Mouse (Mus musculus): ENCODE data around the gene Gm28035. TPM values are rescaled to one million over a fixed set of nuclear protein-coding genes. Genes with fewer than 3 reads are reported as not detected.

Gene Gm28035
- polyA plus RNA-seq (2016; fragmentation: Nextera tagmentation; extraction: Ambion mirVana): 0.11 and 0.12 TPM in 2 replicates

GRCm38 (mm10) chr2:30240267-30240666 is at the start of gene Gm28035:
Gene Gm28035 (plus strand): TSS chr2:30240567.
- Histone ChIP-seq H3K36me3 (peaks cover 54% of the 10 kb centered on the region), H3K4me3 (peak within 1 kb of the TSS; percentile 94; the same call in 1 of the 2 replicates), H3K9ac (peak within 1 kb of the TSS; percentile 97), H3K27ac (peak within 1 kb of the TSS; percentile 91), H3K4me1 (peaks cover 66% of the 10 kb centered on the region), H3K4me2 (peak within 1 kb of the TSS; percentile 94), H3K27me3 (replicated peaks) (no peaks in the 10 kb centered on the region), H3K9me3 (replicated peaks) (no peaks in the 10 kb centered on the region)
- 71% methylated on average over 2 of the region's 2 CpGs for WGBS (ENCODE audit: insufficient replicate concordance)
- ATAC-seq: no peak

- WGBS (ENCODE audit: insufficient replicate concordance): 73% methylated on average over 12 of the region's 12 CpGs
- ATAC-seq: no peak
Measured at GRCm38 (mm10) chr2:30191790-30192580, 48.4 kb upstream of the Gm28035 start.

GRCm38 (mm10) chr2:30194656-30195055 is 45.7 kb upstream of the Gm28035 start:
- Histone ChIP-seq H3K4me3 (no peak overlapping the region), H3K4me2 (no peak overlapping the region), H3K4me1 (peaks cover 21% of the 10 kb centered on the region), H3K27me3 (replicated peaks) (no peaks in the 10 kb centered on the region), H3K9me3 (replicated peaks) (no peaks in the 10 kb centered on the region), H3K27ac (no peak overlapping the region), H3K36me3 (peaks cover 31% of the 10 kb centered on the region), H3K9ac (no peak overlapping the region)
- WGBS (ENCODE audit: insufficient replicate concordance): 77% methylated on average over 3 of the region's 3 CpGs
- ATAC-seq: no peak

More at GRCm38 (mm10) chr2:30191790-30192580, 48.4 kb upstream of the Gm28035 start:
- H3K36me3 ChIP-seq: peaks cover 39% of the 10 kb centered on the region
- H3K4me1 ChIP-seq: peaks cover 5% of the 10 kb centered on the region
- H3K4me2 ChIP-seq: no peak overlapping the region
- no peak overlapping the region for H3K27ac ChIP-seq
- no peaks in the 10 kb centered on the region for H3K9me3 ChIP-seq (replicated peaks)
- no peaks in the 10 kb centered on the region for H3K27me3 ChIP-seq (replicated peaks)
- H3K4me3 ChIP-seq: no peak overlapping the region
- H3K9ac ChIP-seq: no peak overlapping the region

- Histone ChIP-seq H3K4me3 (no peak overlapping the region), H3K36me3 (0 out of 2 replicates have a peak, but pooled peaks cover 5% of the 10 kb centered on the region), H3K4me2 (no peak overlapping the region), H3K27me3 (replicated peaks) (no peaks in the 10 kb centered on the region), H3K9me3 (replicated peaks) (no peaks in the 10 kb centered on the region), H3K27ac (no peak overlapping the region; the same call in 1 of the 2 replicates), H3K4me1 (peaks cover 21% of the 10 kb centered on the region), H3K9ac (no peak overlapping the region)
- WGBS (ENCODE audit: insufficient replicate concordance): 64% methylated on average over 4 of the region's 4 CpGs
- peak; percentile 49; the same call in 1 of the 2 replicates for ATAC-seq
Measured at GRCm38 (mm10) chr2:30198021-30198420, 42.3 kb upstream of the Gm28035 start.

- H3K9me3 ChIP-seq (replicated peaks): no peaks in the 10 kb centered on the region
- no peaks in the 10 kb centered on the region for H3K36me3 ChIP-seq
- peak overlapping the region; percentile 49 for H3K27ac ChIP-seq
- H3K9ac ChIP-seq: no peak overlapping the region
- H3K4me3 ChIP-seq: no peak overlapping the region
- 33% methylated on average over 1 of the region's 1 CpGs for WGBS (ENCODE audit: insufficient replicate concordance)
- H3K4me1 ChIP-seq: peaks cover 35% of the 10 kb centered on the region
- no peak overlapping the region for H3K4me2 ChIP-seq
- ATAC-seq: no peak
- H3K27me3 ChIP-seq (replicated peaks): no peaks in the 10 kb centered on the region
Measured at GRCm38 (mm10) chr2:30199984-30200383, 40.4 kb upstream of the Gm28035 start.

GRCm38 (mm10) chr2:30200388-30200925 is 39.9 kb upstream of the Gm28035 start:
- no peaks in the 10 kb centered on the region for H3K27me3 ChIP-seq (replicated peaks)
- peak overlapping the region; percentile 37 for H3K27ac ChIP-seq
- no peak overlapping the region for H3K9ac ChIP-seq
- H3K36me3 ChIP-seq: no peaks in the 10 kb centered on the region
- no peak overlapping the region for H3K4me3 ChIP-seq
- ATAC-seq: no peak
- H3K4me2 ChIP-seq: no peak overlapping the region
- H3K4me1 ChIP-seq: peaks cover 39% of the 10 kb centered on the region
- H3K9me3 ChIP-seq (replicated peaks): no peaks in the 10 kb centered on the region
- 64% methylated on average over 5 of the region's 5 CpGs for WGBS (ENCODE audit: insufficient replicate concordance)

GRCm38 (mm10) chr2:30203439-30203838 is 36.9 kb upstream of the Gm28035 start:
- H3K27me3 ChIP-seq (replicated peaks): no peaks in the 10 kb centered on the region
- WGBS (ENCODE audit: insufficient replicate concordance): 65% methylated on average over 7 of the region's 7 CpGs
- H3K36me3 ChIP-seq: no peaks in the 10 kb centered on the region
- H3K4me2 ChIP-seq: no peak overlapping the region
- no peak overlapping the region for H3K27ac ChIP-seq
- no peaks in the 10 kb centered on the region for H3K9me3 ChIP-seq (replicated peaks)
- no peak overlapping the region for H3K9ac ChIP-seq
- no peak for ATAC-seq
- H3K4me1 ChIP-seq: peaks cover 42% of the 10 kb centered on the region
- H3K4me3 ChIP-seq: no peak overlapping the region

GRCm38 (mm10) chr2:30205255-30205628 is 35.1 kb upstream of the Gm28035 start:
- Histone ChIP-seq H3K9ac (peak overlapping the region; percentile 77), H3K9me3 (replicated peaks) (no peaks in the 10 kb centered on the region), H3K4me3 (peak overlapping the region; percentile 80), H3K4me2 (peak overlapping the region; percentile 92), H3K4me1 (peaks cover 31% of the 10 kb centered on the region), H3K27ac (peak overlapping the region; percentile 81), H3K27me3 (replicated peaks) (no peaks in the 10 kb centered on the region), H3K36me3 (no peaks in the 10 kb centered on the region)
- peak; percentile 33 for ATAC-seq
- 1% methylated on average over 13 of the region's 13 CpGs for WGBS (ENCODE audit: insufficient replicate concordance)

GRCm38 (mm10) chr2:30205629-30206357 is 34.6 kb upstream of the Gm28035 start, which contains the start of gene Kyat1:
Gene Kyat1 (minus strand): TSS chr2:30205847.
- no peaks in the 10 kb centered on the region for H3K9me3 ChIP-seq (replicated peaks)
- H3K4me1 ChIP-seq: peaks cover 31% of the 10 kb centered on the region
- peak within 1 kb of the TSS; percentile 80 for H3K4me3 ChIP-seq
- no peaks in the 10 kb centered on the region for H3K27me3 ChIP-seq (replicated peaks)
- peak; percentile 90 for ATAC-seq
- peak within 1 kb of the TSS; percentile 77 for H3K9ac ChIP-seq
- H3K4me2 ChIP-seq: peak within 1 kb of the TSS; percentile 92
- no peaks in the 10 kb centered on the region for H3K36me3 ChIP-seq
- WGBS (ENCODE audit: insufficient replicate concordance): 1% methylated on average over 44 of the region's 44 CpGs
- H3K27ac ChIP-seq: peak within 1 kb of the TSS; percentile 81

GRCm38 (mm10) chr2:30207401-30207800 is 33.0 kb upstream of the Gm28035 start:
- no peaks in the 10 kb centered on the region; the same call in 1 of the 2 replicates for H3K27me3 ChIP-seq (replicated peaks)
- H3K9me3 ChIP-seq (replicated peaks): no peaks in the 10 kb centered on the region
- 83% methylated on average over 4 of the region's 4 CpGs for WGBS (ENCODE audit: insufficient replicate concordance)
- H3K27ac ChIP-seq: no peak overlapping the region
- no peak overlapping the region for H3K4me2 ChIP-seq
- no peak overlapping the region for H3K9ac ChIP-seq
- no peaks in the 10 kb centered on the region for H3K36me3 ChIP-seq
- peaks cover 31% of the 10 kb centered on the region for H3K4me1 ChIP-seq
- no peak overlapping the region for H3K4me3 ChIP-seq
- no peak for ATAC-seq

GRCm38 (mm10) chr2:30207886-30208285 is 32.5 kb upstream of the Gm28035 start:
- H3K27me3 ChIP-seq (replicated peaks): no peaks in the 10 kb centered on the region; the same call in 1 of the 2 replicates
- no peaks in the 10 kb centered on the region for H3K36me3 ChIP-seq
- 67% methylated on average over 5 of the region's 5 CpGs for WGBS (ENCODE audit: insufficient replicate concordance)
- H3K4me3 ChIP-seq: no peak overlapping the region
- H3K4me1 ChIP-seq: peaks cover 31% of the 10 kb centered on the region
- no peak overlapping the region for H3K4me2 ChIP-seq
- no peak for ATAC-seq
- no peaks in the 10 kb centered on the region for H3K9me3 ChIP-seq (replicated peaks)
- H3K9ac ChIP-seq: no peak overlapping the region
- no peak overlapping the region for H3K27ac ChIP-seq
